Mouse (Mus musculus) kidney, embryonic 16.5 days (tissue): ENCODE measurements at regions not wholly inside any gene's neighbourhood (a gene's known extent, or its start where the extent isn't known, plus 50 kb on each side); places are given as distances from the start of the nearest gene placed in this dataset.
A peak's percentile ranks its signal among the peaks of the same experiment; 100 is the strongest.

Source experiments
- ATAC-seq: fragments of 200-750 bp; cut with Nextera tagmentation; 2 replicates; pipeline ENCODE4 v1.8.0; 2017; ENCODE audit warnings: moderate TSS enrichment; ENCODE audit not compliant: low FRiP score, low TSS enrichment
- H3K27ac ChIP-seq: fragments of 300-500 bp; sonication (generic); 2 replicates; pipeline ENCODE4 v1.5.1; 2014; ENCODE audit warnings: low read length
- H3K27me3 ChIP-seq: fragments of 300-500 bp; sonication (generic); 2 replicates; pipeline ENCODE4 v1.6.1; 2014; ENCODE audit warnings: low read length, control low read depth, mixed read lengths; ENCODE audit not compliant: insufficient read depth
- H3K36me3 ChIP-seq: fragments of 300-500 bp; sonication (generic); 2 replicates; pipeline ENCODE4 v1.6.1; 2014; ENCODE audit warnings: low read length, control low read depth, mixed read lengths; ENCODE audit not compliant: insufficient read depth
- H3K4me1 ChIP-seq: fragments of 300-500 bp; sonication (generic); 2 replicates; pipeline ENCODE4 v1.6.1; 2014; ENCODE audit warnings: low read length, control low read depth, mixed read lengths; ENCODE audit not compliant: insufficient read depth
- H3K4me2 ChIP-seq: fragments of 300-500 bp; sonication (generic); replicated peaks from 2 replicates; pipeline ENCODE4 v1.6.1; 2014; ENCODE audit warnings: low read depth, low read length
- H3K4me3 ChIP-seq: fragments of 300-500 bp; sonication (generic); 2 replicates; pipeline ENCODE4 v1.5.1; 2014; ENCODE audit warnings: mild to moderate bottlenecking, low read length
- H3K9ac ChIP-seq: fragments of 300-500 bp; sonication (generic); replicated peaks from 2 replicates; pipeline ENCODE4 v1.6.1; 2014; ENCODE audit warnings: low read length
- H3K9me3 ChIP-seq: fragments of 300-500 bp; sonication (generic); 2 replicates; pipeline ENCODE4 v1.6.1; 2016; ENCODE audit warnings: low read length, control low read depth
- WGBS: fragments of 180-500 bp; shearing (Covaris S2); extraction: QIAGEN DNeasy Blood & Tissue Kit; methylation state at CpG from one replicate; pipeline ENCODE4 v1.1.7; 2014; 5-methylcytosine and 5-hydroxymethylcytosine counted together

DNA sequence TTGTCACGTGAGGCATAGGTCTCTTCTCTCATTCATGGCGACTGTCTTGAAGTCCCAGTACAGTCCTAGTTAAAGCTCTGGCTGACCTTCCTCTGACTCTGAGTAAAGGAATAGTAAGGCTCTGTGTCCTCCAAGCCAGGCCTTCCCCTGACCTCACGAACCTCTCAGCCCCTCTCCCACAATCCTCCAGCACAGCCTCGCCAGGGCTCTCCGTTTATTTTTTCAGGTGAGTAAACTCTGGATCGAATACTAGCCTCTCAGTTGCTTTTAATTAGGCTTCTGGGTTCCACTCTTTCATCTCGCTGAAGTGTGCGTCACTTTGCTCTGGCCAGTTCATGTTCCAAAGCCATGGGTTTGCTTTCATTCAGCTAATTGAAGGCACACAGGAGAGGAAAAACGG is 133.8 kb downstream of the Mylk4 start:
- 28% methylated on average over 9 of the region's 9 CpGs for whole genome bisulfite sequencing

DNA sequence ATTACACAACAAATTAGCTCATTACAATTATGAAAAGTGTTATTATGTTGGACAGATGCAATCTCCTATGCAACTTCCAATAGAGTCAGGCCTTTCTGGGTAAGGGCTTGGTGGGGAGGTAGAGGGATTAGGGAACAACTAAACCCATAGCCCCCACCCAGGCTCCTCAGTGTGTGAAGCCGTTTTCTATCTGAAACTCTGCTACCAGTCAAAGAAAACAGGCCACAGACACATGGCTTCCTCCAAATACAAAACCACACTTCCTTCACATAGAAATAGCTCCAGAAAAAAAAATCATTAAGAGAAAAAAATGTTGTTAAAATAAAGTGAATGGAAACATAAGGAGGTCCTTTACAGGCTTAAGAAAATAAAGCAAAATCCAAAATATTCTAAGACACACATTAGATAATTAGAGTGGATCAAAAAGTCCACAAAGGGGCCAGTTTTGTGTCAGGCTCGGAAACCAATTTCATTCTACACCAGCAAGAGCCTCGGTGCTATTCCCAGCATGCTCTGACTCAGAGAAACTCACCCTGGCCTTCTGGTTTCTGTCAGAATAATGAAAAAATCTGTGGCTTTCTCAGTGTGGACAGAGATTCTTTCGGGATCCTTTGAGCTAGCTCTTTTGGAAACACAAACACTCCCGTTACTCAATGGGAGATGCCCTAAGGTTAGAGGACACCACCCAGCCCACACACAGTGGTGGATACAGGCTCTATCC is 140.6 kb downstream of the Mylk4 start:
- H3K36me3 ChIP-seq, result no peaks in the 10 kb centered on the region
- no peak for ATAC-seq
- no peaks in the 10 kb centered on the region for H3K9me3 ChIP-seq
- H3K9ac ChIP-seq, result no peak overlapping the region
- WGBS, result 50% methylated on average over 5 of the region's 5 CpGs
- no peak overlapping the region for H3K27ac ChIP-seq
- H3K27me3 ChIP-seq, result no peaks in the 10 kb centered on the region
- no peaks in the 10 kb centered on the region for H3K4me1 ChIP-seq
- H3K4me3 ChIP-seq, result no peak overlapping the region
- no peak overlapping the region for H3K4me2 ChIP-seq

More for the DNA sequence above, 133.8 kb downstream of the Mylk4 start:
- H3K4me2 ChIP-seq, result no peak overlapping the region
- no peaks in the 10 kb centered on the region for H3K36me3 ChIP-seq
- H3K4me3 ChIP-seq, result no peak overlapping the region
- H3K9ac ChIP-seq, result no peak overlapping the region
- ATAC-seq, result no peak
- no peaks in the 10 kb centered on the region for H3K27me3 ChIP-seq
- no peak overlapping the region for H3K27ac ChIP-seq
- 0 out of 2 replicates have a peak, but pooled peaks cover 7% of the 10 kb centered on the region for H3K4me1 ChIP-seq
- no peaks in the 10 kb centered on the region for H3K9me3 ChIP-seq

DNA sequence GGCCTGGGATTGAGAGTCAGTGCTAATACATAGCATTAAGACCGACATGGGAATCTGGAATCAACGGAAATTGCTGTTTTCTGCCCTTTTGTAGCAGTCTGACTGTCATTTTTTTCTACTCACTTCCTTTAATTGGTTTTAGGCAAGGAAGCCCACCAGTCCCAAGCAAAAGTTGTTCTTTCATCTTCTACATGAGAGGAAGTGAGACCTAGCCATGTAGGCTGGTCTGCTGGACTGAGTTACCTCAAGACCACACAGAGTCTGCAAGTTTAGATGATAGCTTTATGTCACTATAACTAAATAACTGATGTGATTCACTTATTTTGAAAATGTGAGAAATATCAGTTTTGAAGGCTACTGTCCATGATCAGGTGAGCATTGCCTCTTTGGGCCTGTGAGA is 142.8 kb downstream of the Mylk4 start:
- Histone ChIP-seq H3K27ac (no peak overlapping the region), H3K27me3 (no peaks in the 10 kb centered on the region), H3K36me3 (no peaks in the 10 kb centered on the region), H3K9ac (no peak overlapping the region), H3K4me3 (no peak overlapping the region), H3K4me1 (no peaks in the 10 kb centered on the region), H3K4me2 (no peak overlapping the region), H3K9me3 (no peaks in the 10 kb centered on the region)
- ATAC-seq, result no peak
- WGBS, result 98% methylated on average over 2 of the region's 2 CpGs

DNA sequence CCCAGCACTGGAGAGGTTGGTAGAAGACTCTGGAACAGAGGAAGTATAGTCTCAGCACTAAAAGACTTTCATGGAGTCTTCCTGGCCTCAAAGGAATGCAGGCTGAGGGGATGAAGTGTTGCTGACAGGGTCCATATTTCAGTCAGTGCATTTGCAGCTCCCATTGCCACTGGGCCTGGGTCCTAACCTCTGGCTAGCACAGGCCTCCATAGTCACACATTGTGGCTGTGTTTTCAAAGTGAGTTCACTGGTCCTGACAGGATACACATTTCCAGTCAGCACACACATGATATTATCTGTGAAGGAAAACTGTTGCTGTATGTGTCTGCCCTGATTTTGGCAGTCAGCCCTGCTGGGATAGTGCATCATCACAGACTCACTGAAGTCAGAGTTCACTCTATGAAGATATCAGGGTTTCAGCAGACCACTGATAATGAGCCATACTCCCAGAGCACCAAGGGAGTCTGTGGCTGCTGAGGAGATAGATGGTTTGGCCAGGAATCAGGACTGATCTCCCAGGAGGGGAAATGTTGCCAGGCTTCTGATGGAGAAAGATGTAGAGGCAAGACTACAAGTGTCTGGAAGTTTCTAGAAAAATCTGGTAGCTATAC is 153.5 kb downstream of the Mylk4 start:
- Histone ChIP-seq H3K9ac (no peak overlapping the region), H3K4me3 (no peak overlapping the region), H3K36me3 (no peaks in the 10 kb centered on the region), H3K9me3 (no peaks in the 10 kb centered on the region), H3K27me3 (no peaks in the 10 kb centered on the region), H3K4me1 (no peaks in the 10 kb centered on the region), H3K4me2 (no peak overlapping the region), H3K27ac (no peak overlapping the region)
- ATAC-seq, result 0 out of 2 replicates have a peak, but pooled peaks have one; percentile 54

DNA sequence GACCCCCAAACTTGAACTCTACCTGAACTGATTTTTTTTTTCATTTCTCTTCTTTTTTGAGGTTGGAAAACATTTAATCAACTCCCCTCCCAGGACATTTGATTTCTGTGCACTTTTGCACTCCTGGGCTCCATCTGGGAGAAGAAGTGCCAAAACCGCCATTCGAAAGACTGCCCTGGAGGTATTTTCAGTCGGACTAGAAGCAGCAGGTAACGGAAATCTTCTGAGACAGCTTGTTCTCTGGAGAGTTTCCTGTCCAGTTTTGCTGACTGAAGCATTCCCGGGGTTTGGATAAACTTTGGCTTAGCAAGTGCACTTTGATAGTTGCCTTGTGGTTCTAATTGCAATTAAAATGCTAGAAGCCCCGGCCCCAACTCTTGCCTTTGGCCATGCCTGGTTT is 169.8 kb downstream of the Mylk4 start:
- Histone ChIP-seq H3K36me3 (no peaks in the 10 kb centered on the region), H3K27me3 (no peaks in the 10 kb centered on the region), H3K4me3 (no peak overlapping the region), H3K27ac (no peak overlapping the region), H3K4me2 (no peak overlapping the region), H3K4me1 (peaks cover 16% of the 10 kb centered on the region), H3K9ac (no peak overlapping the region), H3K9me3 (no peaks in the 10 kb centered on the region)
- 33% methylated on average over 6 of the region's 6 CpGs for WGBS
- ATAC-seq, result no peak

DNA sequence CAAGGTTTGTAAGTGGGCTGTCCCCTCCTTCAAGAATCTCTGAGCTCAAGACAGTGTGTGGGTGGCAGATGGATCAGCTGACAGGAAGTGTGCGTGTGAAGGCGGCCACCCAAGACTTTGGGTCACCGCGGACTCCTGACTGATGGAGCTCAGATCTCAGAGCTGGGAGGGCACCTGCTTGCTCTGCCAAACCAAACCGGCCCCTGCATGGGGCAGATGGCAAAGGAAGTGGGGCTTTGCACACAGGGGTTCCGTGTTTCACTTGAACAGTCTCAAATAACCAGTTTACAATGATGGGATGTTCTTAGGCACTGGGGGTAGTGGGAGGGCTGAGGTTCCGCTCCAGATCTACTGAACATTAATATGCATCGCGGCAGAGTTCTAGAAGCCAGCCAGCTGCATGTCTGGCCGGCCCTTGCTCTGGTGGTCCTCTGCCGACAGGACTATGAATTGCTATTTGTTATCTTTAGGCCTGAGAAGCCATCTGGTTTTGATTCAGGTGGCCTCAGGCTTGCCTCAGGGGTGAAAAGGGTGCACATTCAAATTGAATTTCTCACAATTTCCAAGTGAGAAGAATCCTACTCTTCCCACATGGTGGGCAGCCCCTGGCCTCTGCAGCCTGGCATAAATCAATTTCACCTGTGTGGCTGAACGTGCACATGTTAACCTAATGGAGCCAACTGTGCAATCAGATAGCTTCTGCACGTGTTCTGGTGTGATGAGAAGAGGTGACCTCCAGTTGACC is 172.0 kb downstream of the Mylk4 start:
- no peaks in the 10 kb centered on the region for H3K36me3 ChIP-seq
- H3K4me1 ChIP-seq, result peaks cover 16% of the 10 kb centered on the region
- peak; percentile 86 for ATAC-seq
- H3K9me3 ChIP-seq, result no peaks in the 10 kb centered on the region
- 0 out of 2 replicates have a peak overlapping the region, but pooled peaks have one; percentile 43 for H3K27ac ChIP-seq
- peak overlapping the region; percentile 36 for H3K4me2 ChIP-seq
- WGBS, result 15% methylated on average over 13 of the region's 13 CpGs
- H3K9ac ChIP-seq, result no peak overlapping the region; the same call in 1 of the 2 replicates
- peak overlapping the region; percentile 0; the same call in 1 of the 2 replicates for H3K4me3 ChIP-seq
- no peaks in the 10 kb centered on the region for H3K27me3 ChIP-seq

DNA sequence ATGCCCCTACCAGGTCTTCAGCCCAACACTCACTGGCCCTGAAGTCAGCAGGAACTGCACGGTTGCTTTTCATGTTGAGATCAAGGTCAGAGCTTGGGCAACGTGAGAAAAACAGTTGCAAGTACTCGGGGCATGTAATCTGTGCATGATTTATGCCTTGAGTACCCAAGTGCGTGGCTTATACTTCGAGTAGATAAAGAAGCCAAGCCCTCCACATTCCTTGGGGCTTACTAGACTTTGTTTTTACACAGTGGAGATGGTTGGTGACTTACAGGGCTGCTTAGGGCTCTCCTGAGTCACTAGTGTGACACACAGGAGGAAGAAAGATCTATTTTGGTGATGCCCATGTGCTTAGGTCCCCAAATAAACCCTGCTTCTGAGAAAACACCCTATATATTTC is 172.8 kb downstream of the Mylk4 start:
- Histone ChIP-seq H3K9ac (no peak overlapping the region), H3K9me3 (no peaks in the 10 kb centered on the region), H3K4me1 (peaks cover 16% of the 10 kb centered on the region), H3K4me2 (no peak overlapping the region), H3K27me3 (no peaks in the 10 kb centered on the region), H3K27ac (no peak overlapping the region), H3K4me3 (no peak overlapping the region), H3K36me3 (no peaks in the 10 kb centered on the region)
- 8% methylated on average over 5 of the region's 5 CpGs for WGBS
- no peak for ATAC-seq

DNA sequence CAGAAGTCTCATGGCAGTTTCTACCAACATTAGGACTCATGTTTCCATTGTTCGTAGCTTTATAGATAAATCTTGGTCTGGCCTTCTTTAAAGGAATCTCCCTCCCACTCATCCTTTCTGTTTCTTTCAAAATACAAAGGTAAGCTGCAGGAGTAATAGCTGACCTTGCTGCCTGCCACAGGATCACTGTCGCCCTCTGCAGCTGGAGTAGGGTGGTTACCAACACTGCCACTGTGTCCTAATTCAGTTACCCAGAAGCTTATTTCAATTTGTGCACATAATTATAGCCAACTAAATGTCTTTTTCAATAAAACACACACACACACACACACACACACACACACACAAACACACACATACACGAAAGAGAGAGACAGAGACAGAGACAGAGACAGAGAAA is 175.3 kb downstream of the Mylk4 start:
- Histone ChIP-seq H3K9me3 (no peaks in the 10 kb centered on the region), H3K9ac (no peak overlapping the region), H3K4me3 (no peak overlapping the region), H3K36me3 (no peaks in the 10 kb centered on the region), H3K27me3 (no peaks in the 10 kb centered on the region), H3K27ac (no peak overlapping the region), H3K4me1 (peaks cover 16% of the 10 kb centered on the region), H3K4me2 (no peak overlapping the region)
- no peak for ATAC-seq
- 64% methylated on average over 3 of the region's 3 CpGs for WGBS

DNA sequence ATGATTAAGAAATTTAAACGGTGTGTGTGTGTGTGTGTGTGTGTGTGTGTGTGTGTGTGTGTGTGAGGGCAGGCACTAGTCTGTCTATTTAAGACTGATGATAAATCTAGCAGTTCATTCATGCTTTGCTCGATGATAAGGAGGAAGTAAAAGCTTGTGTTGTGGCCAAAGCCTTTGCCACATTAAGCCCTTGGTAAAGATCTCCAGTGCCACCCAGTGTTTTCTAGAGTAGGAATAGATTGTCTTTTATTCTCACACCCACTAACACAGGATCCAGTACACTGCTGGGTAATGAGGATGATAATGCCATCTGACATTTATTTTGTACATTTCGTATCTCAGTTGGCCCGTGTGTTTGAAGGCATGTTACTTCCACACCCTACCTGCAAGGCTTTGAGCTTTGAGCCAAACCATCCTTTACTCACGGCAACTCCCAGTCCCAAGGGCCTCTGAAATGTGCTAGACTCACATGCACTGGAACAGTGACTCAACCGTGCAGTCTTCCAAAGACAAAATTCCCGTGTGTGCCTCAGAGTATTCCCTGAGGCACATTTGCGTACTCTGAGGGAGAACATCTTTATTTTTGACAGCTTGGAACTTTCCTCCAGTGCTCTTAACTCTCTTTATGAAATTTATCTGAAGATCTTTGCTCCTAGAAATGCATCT is 179.7 kb downstream of the Mylk4 start:
- no peak overlapping the region for H3K27ac ChIP-seq
- no peaks in the 10 kb centered on the region for H3K4me1 ChIP-seq
- no peak overlapping the region for H3K4me3 ChIP-seq
- ATAC-seq, result no peak
- H3K9me3 ChIP-seq, result no peaks in the 10 kb centered on the region
- H3K36me3 ChIP-seq, result no peaks in the 10 kb centered on the region
- 69% methylated on average over 8 of the region's 8 CpGs for WGBS
- H3K27me3 ChIP-seq, result no peaks in the 10 kb centered on the region
- no peak overlapping the region for H3K4me2 ChIP-seq
- H3K9ac ChIP-seq, result no peak overlapping the region
